Mouse (Mus musculus) liver, adult 2 months (tissue): ENCODE data around the gene Zfp697. TPM values are rescaled to one million over a fixed set of nuclear protein-coding genes. Genes with fewer than 3 reads are reported as not detected.
"Not testable (repeated sequence)": the region's sequence is repeated elsewhere in the genome, so short reads cannot be mapped to it uniquely, and the experiment has no call there.

Experiments used
- DNase-seq: peaks from one replicate; pipeline ENCODE4 v3.0.0-alpha.2; 2011; ENCODE audit warnings: low read depth, low spot score; ENCODE audit errors: extremely low read depth
- H3K27ac ChIP-seq: fragments of 200-500 bp; replicated peaks from 2 replicates; pipeline ENCODE4 v1.5.1; 2012; ENCODE audit warnings: low read depth, mild to moderate bottlenecking, control low read depth, inconsistent platforms, low read length; ENCODE audit not compliant: insufficient read depth
- H3K27me3 ChIP-seq: fragments of 200-500 bp; 2 replicates; pipeline ENCODE4 v1.6.1; 2012; ENCODE audit warnings: mild to moderate bottlenecking, moderate library complexity, low read length, inconsistent platforms; ENCODE audit not compliant: control insufficient read depth, insufficient read depth
- H3K36me3 ChIP-seq: fragments of 200-500 bp; 2 replicates; pipeline ENCODE4 v1.6.1; 2012; ENCODE audit warnings: low read length, inconsistent platforms; ENCODE audit not compliant: control insufficient read depth, insufficient read depth
- H3K4me1 ChIP-seq: fragments of 200-500 bp; 2 replicates; pipeline ENCODE4 v1.6.1; 2011; ENCODE audit warnings: low read length; ENCODE audit not compliant: control insufficient read depth, insufficient read depth
- H3K4me3 ChIP-seq: fragments of 200-500 bp; 2 replicates; pipeline ENCODE4 v1.5.1; 2011; ENCODE audit warnings: low read depth, mild to moderate bottlenecking, control low read depth, low read length, moderate library complexity; ENCODE audit not compliant: insufficient read depth
- H3K79me2 ChIP-seq: fragments of 200-500 bp; 2 replicates; pipeline ENCODE4 v1.6.1; 2012; ENCODE audit warnings: inconsistent platforms, mild to moderate bottlenecking, low read length, moderate library complexity; ENCODE audit not compliant: control insufficient read depth, insufficient read depth
- H3K9ac ChIP-seq: fragments of 200-500 bp; 2 replicates; pipeline ENCODE4 v1.6.1; 2012; ENCODE audit warnings: low read depth, mild to moderate bottlenecking, control low read depth, inconsistent platforms, low read length
- CTCF ChIP-seq: fragments of 200-500 bp; IDR thresholded peaks from 2 replicates; pipeline ENCODE4 v1.5.1; 2011; ENCODE audit warnings: low read depth, low read length, control low read depth
- POLR2A ChIP-seq: fragments of 200-500 bp; IDR thresholded peaks from 2 replicates; pipeline ENCODE4 v1.6.1; 2011; ENCODE audit warnings: low read length, control low read depth; ENCODE audit not compliant: insufficient read depth; ENCODE audit errors: extremely low read depth
- WGBS: fragments of 180-500 bp; shearing (Covaris S2); methylation state at CpG from one replicate; pipeline ENCODE4 v1.1.7; 2018; 5-methylcytosine and 5-hydroxymethylcytosine counted together
- polyA plus RNA-seq: library from polyadenylated mRNA; depleted of rRNA; stranded (reverse); fragments of >200 nt; gene quantifications from 2 replicates; pipeline ENCODE4 v1.2.3, GENCODE M21; 2012
- total RNA-seq: library from RNA; depleted of rRNA; stranded (reverse); fragments of >200 nt; gene quantifications from 2 replicates; pipeline ENCODE4 v1.2.3, GENCODE M21; 2014

Zfp697 gene
- total and polyA plus RNA-seq, 2 experiments = 1.2 to 1.3 TPM

DNA sequence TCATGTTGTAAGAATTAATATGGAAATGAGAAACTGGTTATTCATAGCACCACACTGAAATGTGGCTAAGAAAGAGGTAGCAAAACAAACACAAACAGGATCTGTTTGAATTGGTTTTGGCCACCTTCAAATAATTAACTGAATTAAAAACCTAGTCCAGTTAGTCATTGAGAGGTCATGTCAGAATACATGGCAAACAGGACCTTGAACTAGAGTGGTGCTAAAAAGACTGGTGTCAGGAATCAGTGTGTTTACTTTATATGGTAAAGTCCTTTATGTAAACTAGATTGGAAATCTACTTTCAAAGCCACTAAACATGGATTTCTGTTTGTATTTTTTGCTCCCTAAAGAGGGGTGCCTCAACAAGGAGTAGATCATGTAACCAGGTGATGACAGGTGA, 200.4 kb downstream of the Zfp697 start:
- H3K9ac ChIP-seq, H3K27me3 ChIP-seq, H3K27ac ChIP-seq, H3K79me2 ChIP-seq, DNase-seq, H3K4me3 ChIP-seq, H3K36me3 ChIP-seq: not testable (repeated sequence)
- peaks cover 11% of the 10 kb centered on the region for H3K4me1 ChIP-seq

GRCm38 (mm10) chr3:98587721-98588120, 205.5 kb downstream of the Zfp697 start:
- Histone ChIP-seq H3K4me1 (peaks cover 17% of the 10 kb centered on the region; the same call in 1 of the 2 replicates), H3K79me2 (no peaks in the 10 kb centered on the region), H3K27ac (no peak overlapping the region), H3K9ac (no peak overlapping the region), H3K4me3 (no peak overlapping the region), H3K27me3 (no peaks in the 10 kb centered on the region), H3K36me3 (no peaks in the 10 kb centered on the region)
- 17% methylated on average over 2 of the region's 2 CpGs for WGBS
- peak; percentile 94 for DNase-seq
- TF ChIP-seq CTCF = no peak
- TF ChIP-seq POLR2A = no peak

DNA sequence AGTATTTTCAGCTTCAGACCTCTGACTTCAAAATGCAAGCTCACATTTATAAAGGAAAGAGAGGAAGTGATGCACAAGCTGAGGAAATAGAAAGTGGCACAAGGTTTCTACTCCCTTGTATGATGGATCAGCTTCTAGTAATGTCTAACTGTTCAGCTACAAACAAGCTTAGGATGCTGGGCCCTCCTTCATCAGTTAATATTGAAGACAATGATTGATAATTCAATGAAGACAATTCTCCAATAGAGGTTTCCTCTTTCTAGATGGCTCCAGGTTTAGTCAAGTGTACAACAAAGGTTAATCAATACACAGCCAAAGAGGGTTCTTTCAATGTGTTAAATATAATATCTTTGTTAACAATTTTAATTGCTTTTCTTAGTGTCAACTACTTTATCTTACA, 206.4 kb downstream of the Zfp697 start, which contains the start of gene Gm10681:
TSS of gene Gm10681 (minus strand) at position 101 of the 400 bp plus-strand sequence.
- H3K27ac ChIP-seq = no peak within 1 kb of the TSS
- TF ChIP-seq POLR2A (no peak), CTCF (no peak)
- H3K9ac ChIP-seq = no peak within 1 kb of the TSS
- H3K4me3 ChIP-seq = no peak within 1 kb of the TSS
- H3K4me1 ChIP-seq = peaks cover 17% of the 10 kb centered on the region; the same call in 1 of the 2 replicates
- DNase-seq = no peak
- H3K27me3 ChIP-seq = no peaks in the 10 kb centered on the region
- H3K79me2 ChIP-seq = no peaks in the 10 kb centered on the region
- no peaks in the 10 kb centered on the region for H3K36me3 ChIP-seq

DNA sequence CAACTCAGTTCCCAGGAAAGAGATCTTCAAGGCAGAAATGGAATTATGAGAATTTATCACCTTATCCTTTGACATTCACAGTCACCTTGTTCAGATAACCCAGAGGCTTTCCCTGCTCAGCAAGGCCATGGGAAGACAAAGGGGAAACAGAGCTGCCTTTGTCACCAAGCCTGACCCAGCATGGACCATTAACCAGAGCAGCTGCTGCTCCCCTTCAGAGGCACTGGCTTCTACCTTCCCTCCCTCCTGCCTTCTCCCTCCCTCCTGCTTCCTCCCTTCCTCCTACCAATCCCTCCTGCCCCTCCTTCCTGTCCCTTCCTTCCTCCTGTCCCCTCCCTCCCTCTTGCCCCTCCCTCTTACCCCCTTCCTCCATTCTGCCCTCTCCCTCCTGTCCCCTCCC, 231.3 kb downstream of the Zfp697 start:
- H3K79me2 ChIP-seq, H3K9ac ChIP-seq, H3K4me1 ChIP-seq, DNase-seq, H3K36me3 ChIP-seq, H3K27me3 ChIP-seq, H3K4me3 ChIP-seq, H3K27ac ChIP-seq: not testable (repeated sequence)

DNA sequence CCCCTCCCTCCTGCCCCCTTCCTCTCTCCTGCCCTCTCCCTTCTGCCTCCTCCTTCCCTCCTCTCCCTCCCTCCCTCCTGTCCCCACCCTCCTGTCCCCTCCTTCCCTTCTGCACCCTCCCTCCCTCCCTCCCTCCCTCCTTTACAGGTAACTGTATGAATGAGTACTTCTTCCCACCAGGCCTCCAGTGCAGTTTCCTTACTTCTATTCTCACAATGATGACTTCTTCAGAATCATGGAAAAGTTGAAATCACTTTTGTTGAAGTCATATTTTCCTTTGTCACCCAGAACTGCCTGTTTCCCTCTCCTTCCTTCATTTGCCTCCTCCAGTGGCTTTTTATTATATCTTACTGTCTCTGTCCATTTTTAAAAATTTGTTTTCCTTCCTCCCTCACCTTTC, 231.7 kb downstream of the Zfp697 start:
- Histone ChIP-seq H3K36me3 (peaks cover 12% of the 10 kb centered on the region), H3K27ac (no peak overlapping the region), H3K79me2 (no peaks in the 10 kb centered on the region), H3K4me1 (no peaks in the 10 kb centered on the region), H3K4me3 (no peak overlapping the region), H3K27me3 (no peaks in the 10 kb centered on the region), H3K9ac (no peak overlapping the region)
- no peak for DNase-seq
- TF ChIP-seq POLR2A (no peak), CTCF (no peak)

GRCm38 (mm10) chr3:98614406-98614927, 232.2 kb downstream of the Zfp697 start:
- not testable (repeated sequence) for DNase-seq, H3K9ac ChIP-seq, H3K79me2 ChIP-seq, H3K27me3 ChIP-seq, H3K4me3 ChIP-seq, H3K4me1 ChIP-seq, H3K27ac ChIP-seq
- WGBS = 72% methylated on average over 2 of the region's 2 CpGs
- H3K36me3 ChIP-seq = peaks cover 15% of the 10 kb centered on the region

DNA sequence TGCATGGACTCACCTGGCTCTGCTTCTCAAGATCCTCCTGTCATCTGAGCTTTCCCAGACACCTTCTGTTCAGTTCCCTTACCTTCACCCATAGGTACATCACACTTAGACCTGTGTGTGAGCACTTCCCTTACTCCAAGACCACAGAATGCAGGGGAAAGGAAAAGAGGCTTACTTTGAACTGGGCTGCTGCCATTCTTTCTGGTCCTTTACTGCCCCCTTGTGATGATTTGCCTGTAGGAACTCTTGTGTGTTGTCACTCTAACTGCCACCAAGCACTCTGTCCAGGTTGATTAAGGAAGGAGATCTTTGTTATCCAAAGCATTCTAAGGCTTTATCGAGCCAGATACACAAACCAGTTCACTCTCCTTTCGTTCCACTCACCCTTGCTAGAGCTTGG, 234.0 kb downstream of the Zfp697 start:
- not testable (repeated sequence) for H3K4me3 ChIP-seq, DNase-seq, H3K4me1 ChIP-seq, H3K79me2 ChIP-seq, H3K9ac ChIP-seq, H3K27me3 ChIP-seq
- Histone ChIP-seq H3K27ac (peak overlapping the region; percentile 35; the same call in 1 of the 2 replicates), H3K36me3 (peaks cover 29% of the 10 kb centered on the region)
- WGBS = 24% methylated on average over 2 of the region's 2 CpGs

- H3K36me3 ChIP-seq = peaks cover 34% of the 10 kb centered on the region
- H3K79me2 ChIP-seq, H3K4me3 ChIP-seq, H3K27me3 ChIP-seq, H3K4me1 ChIP-seq, DNase-seq, H3K9ac ChIP-seq, H3K27ac ChIP-seq: not testable (repeated sequence)
- WGBS = 77% methylated on average over 1 of the region's 1 CpGs
Measured at GRCm38 (mm10) chr3:98616786-98617185, 234.5 kb downstream of the Zfp697 start.
